Mouse (Mus musculus) liver, embryonic 16.5 days (tissue): ENCODE measurements around the gene Anxa5. TPM values are rescaled to one million over a fixed set of nuclear protein-coding genes. Genes with fewer than 3 reads are reported as not detected.

Experiments
- ATAC-seq: fragments of 200-750 bp; cut with Nextera tagmentation; 2 replicates; pipeline ENCODE4 v1.8.0; 2017; ENCODE audit warnings: low read depth, mild to moderate bottlenecking, moderate number of reproducible peaks, moderate library complexity
- H3K27ac ChIP-seq: fragments of 300-500 bp; sonication (generic); 2 replicates; pipeline ENCODE4 v1.5.1; 2014; ENCODE audit warnings: mild to moderate bottlenecking, low read length
- H3K27me3 ChIP-seq: fragments of 300-500 bp; sonication (generic); 2 replicates; pipeline ENCODE4 v1.6.1; 2014; ENCODE audit warnings: low read depth, low read length, mixed read lengths; ENCODE audit not compliant: control insufficient read depth, insufficient read depth
- H3K36me3 ChIP-seq: fragments of 300-500 bp; sonication (generic); 2 replicates; pipeline ENCODE4 v1.6.1; 2014; ENCODE audit warnings: mild to moderate bottlenecking; ENCODE audit not compliant: control insufficient read depth, insufficient read depth
- H3K4me1 ChIP-seq: fragments of 300-500 bp; sonication (generic); 2 replicates; pipeline ENCODE4 v1.6.1; 2014; ENCODE audit warnings: low read depth, low read length, mixed read lengths; ENCODE audit not compliant: control insufficient read depth
- H3K4me2 ChIP-seq: fragments of 300-500 bp; sonication (generic); 2 replicates; pipeline ENCODE4 v1.6.1; 2014; ENCODE audit warnings: low read depth, low read length, mixed read lengths
- H3K4me3 ChIP-seq: fragments of 300-500 bp; sonication (generic); 2 replicates; pipeline ENCODE4 v1.5.1; 2014; ENCODE audit warnings: low read depth, mild to moderate bottlenecking, low read length
- H3K9ac ChIP-seq: fragments of 300-500 bp; sonication (generic); 2 replicates; pipeline ENCODE4 v1.6.1; 2014; ENCODE audit warnings: low read depth, low read length
- H3K9me3 ChIP-seq: fragments of 300-500 bp; sonication (generic); replicated peaks from 2 replicates; pipeline ENCODE4 v1.6.1; 2016; ENCODE audit warnings: low read length; ENCODE audit not compliant: control insufficient read depth
- WGBS: fragments of 180-500 bp; shearing (Covaris S2); extraction: QIAGEN DNeasy Blood & Tissue Kit; methylation state at CpG from one replicate; pipeline ENCODE4 v1.1.7; 2014; ENCODE audit not compliant: insufficient replicate concordance; 5-methylcytosine and 5-hydroxymethylcytosine counted together
- polyA plus RNA-seq: library from polyadenylated mRNA; unstranded; fragments of >200 nt; fragmentation: Nextera tagmentation; extraction: Ambion mirVana; gene quantifications from 2 replicates; pipeline ENCODE4 v1.2.1, GENCODE M21; 2015

The Anxa5 gene
- polyA plus RNA-seq, 1 experiment from 2014 or later: 80.2 TPM

- H3K4me3 ChIP-seq: no peak overlapping the region
- H3K27me3 ChIP-seq: no peaks in the 10 kb centered on the region
- no peak overlapping the region for H3K27ac ChIP-seq
- H3K9me3 ChIP-seq: no peaks in the 10 kb centered on the region
- ATAC-seq: no peak
- WGBS: 11% methylated on average over 6 of the region's 6 CpGs
- no peak overlapping the region for H3K4me2 ChIP-seq
- no peaks in the 10 kb centered on the region for H3K4me1 ChIP-seq
- H3K9ac ChIP-seq: no peak overlapping the region
- no peaks in the 10 kb centered on the region for H3K36me3 ChIP-seq
Observed at GRCm38 (mm10) chr3:36446918-36447317, 28.8 kb downstream of the Anxa5 start.

DNA sequence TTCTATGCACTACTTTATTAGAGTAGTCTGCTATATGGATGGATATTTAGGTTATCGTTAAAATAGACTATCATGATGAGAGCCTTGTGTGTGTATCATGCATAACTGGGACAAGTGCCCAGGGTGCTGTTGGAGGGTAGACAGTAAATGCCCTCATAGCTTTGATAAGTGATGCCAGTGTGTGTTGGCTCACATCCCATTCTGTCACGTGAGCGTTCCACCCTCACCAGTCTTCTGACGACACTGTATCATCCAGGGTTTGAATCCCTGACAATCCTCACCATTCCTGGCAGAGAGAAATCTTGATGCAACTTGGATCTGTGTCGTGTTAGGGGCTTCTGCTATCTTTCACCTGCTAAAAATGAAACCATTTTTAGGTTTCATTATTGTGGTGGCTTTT is 29.2 kb downstream of the Anxa5 start:
- H3K4me3 ChIP-seq: no peak overlapping the region
- ATAC-seq: no peak
- H3K36me3 ChIP-seq: no peaks in the 10 kb centered on the region
- no peak overlapping the region for H3K9ac ChIP-seq
- 48% methylated on average over 5 of the region's 5 CpGs for WGBS
- H3K4me1 ChIP-seq: no peaks in the 10 kb centered on the region
- no peaks in the 10 kb centered on the region for H3K9me3 ChIP-seq
- H3K4me2 ChIP-seq: no peak overlapping the region
- no peak overlapping the region for H3K27ac ChIP-seq
- H3K27me3 ChIP-seq: no peaks in the 10 kb centered on the region

DNA sequence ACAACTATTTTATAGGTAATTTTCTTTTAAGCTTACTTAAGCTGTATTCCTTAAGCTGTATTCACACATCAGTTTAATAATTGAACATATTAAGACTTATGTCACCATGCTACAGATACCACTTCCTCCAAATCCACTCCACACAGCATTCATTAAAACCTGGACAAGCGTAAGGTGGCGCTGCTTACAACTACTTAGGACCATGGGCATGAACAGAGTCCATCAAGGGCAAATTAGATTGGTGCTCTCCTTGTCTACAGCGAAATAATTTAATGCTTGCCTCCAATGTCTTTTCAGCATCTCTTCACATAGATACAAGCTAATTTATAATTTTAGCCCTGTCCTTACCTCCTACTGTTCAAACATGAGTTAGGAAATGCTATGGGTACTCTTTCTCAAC is 29.7 kb downstream of the Anxa5 start:
- Histone ChIP-seq H3K4me1 (no peaks in the 10 kb centered on the region), H3K27ac (no peak overlapping the region), H3K36me3 (no peaks in the 10 kb centered on the region), H3K9me3 (no peaks in the 10 kb centered on the region), H3K4me3 (no peak overlapping the region), H3K27me3 (no peaks in the 10 kb centered on the region), H3K4me2 (no peak overlapping the region), H3K9ac (no peak overlapping the region)
- no peak for ATAC-seq
- 69% methylated on average over 3 of the region's 3 CpGs for WGBS

DNA sequence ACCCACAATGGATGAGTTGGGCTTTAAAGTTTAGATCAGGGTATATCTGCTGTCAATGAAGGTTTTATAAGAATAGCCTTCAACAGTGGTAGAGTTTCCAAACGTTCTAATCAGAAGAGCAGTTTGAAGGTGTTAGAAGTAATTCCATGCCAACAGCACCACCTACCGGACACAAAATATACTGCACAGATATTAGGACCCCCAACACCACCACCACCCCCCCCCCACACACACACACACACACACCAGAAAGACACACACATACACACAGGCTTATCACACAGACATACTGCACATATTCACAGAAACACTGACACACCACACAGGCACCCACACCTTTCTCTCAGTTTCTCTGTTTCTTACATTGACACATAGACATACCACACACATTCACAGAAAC is 33.3 kb downstream of the Anxa5 start:
- H3K27ac ChIP-seq: no peak overlapping the region
- ATAC-seq: no peak
- no peaks in the 10 kb centered on the region for H3K27me3 ChIP-seq
- 2% methylated on average over 2 of the region's 2 CpGs for WGBS
- no peaks in the 10 kb centered on the region for H3K36me3 ChIP-seq
- no peak overlapping the region for H3K9ac ChIP-seq
- H3K4me3 ChIP-seq: no peak overlapping the region
- no peaks in the 10 kb centered on the region for H3K4me1 ChIP-seq
- H3K9me3 ChIP-seq: no peaks in the 10 kb centered on the region
- no peak overlapping the region for H3K4me2 ChIP-seq

GRCm38 (mm10) chr3:36440280-36440679 is 35.4 kb downstream of the Anxa5 start:
- Histone ChIP-seq H3K4me3 (no peak overlapping the region), H3K4me1 (no peaks in the 10 kb centered on the region), H3K4me2 (no peak overlapping the region), H3K27ac (no peak overlapping the region), H3K9ac (no peak overlapping the region), H3K36me3 (no peaks in the 10 kb centered on the region), H3K27me3 (no peaks in the 10 kb centered on the region), H3K9me3 (no peaks in the 10 kb centered on the region)
- no peak for ATAC-seq
- WGBS: 74% methylated on average over 4 of the region's 4 CpGs

DNA sequence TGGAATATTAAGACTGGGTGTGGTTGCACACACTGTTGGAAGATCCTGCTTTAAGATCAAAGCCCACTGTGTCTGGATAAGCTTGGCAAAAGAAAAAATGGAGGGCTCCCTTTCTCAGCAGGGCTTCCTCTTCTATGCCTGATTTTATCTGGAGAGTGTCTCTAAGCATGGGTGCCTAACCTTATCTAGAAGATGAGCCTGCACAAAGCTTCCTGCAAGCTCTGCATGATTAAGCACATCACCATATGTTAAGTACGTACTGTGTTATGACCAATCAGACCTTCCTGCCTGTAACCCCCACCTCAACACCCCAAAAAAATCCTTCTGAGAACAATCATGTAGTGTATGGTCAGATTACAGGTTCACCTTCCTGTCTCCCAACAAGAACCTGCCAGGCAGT is 45.3 kb downstream of the Anxa5 start:
- Histone ChIP-seq H3K4me2 (no peak overlapping the region), H3K9ac (no peak overlapping the region), H3K27ac (no peak overlapping the region), H3K27me3 (no peaks in the 10 kb centered on the region), H3K4me1 (no peaks in the 10 kb centered on the region), H3K4me3 (no peak overlapping the region), H3K36me3 (no peaks in the 10 kb centered on the region), H3K9me3 (no peaks in the 10 kb centered on the region)
- ATAC-seq: no peak
- 28% methylated on average over 1 of the region's 1 CpGs for WGBS

DNA sequence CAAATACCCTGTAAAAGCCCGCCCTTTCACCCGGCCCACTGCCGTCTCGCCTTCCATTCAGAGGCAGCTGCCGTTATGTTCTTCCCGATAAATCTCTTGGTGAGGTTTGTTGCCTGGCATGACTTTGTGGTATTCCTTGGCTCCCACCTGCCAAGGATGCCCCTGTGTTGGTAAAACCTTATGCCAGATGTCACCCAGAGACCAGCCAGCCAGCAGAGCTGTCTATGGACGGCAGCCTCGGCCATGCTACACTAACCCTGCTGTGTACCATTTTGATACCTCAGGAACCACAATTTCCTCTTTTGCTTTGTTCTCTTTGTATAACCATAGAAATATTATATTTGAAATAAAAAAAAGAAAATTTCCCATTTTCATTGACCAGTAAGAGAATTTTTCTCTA is 48.3 kb downstream of the Anxa5 start:
- 75% methylated on average over 8 of the region's 8 CpGs for WGBS
- Histone ChIP-seq H3K9ac (no peak overlapping the region), H3K4me1 (no peaks in the 10 kb centered on the region), H3K9me3 (no peaks in the 10 kb centered on the region), H3K36me3 (no peaks in the 10 kb centered on the region), H3K27me3 (no peaks in the 10 kb centered on the region), H3K4me3 (no peak overlapping the region), H3K27ac (no peak overlapping the region), H3K4me2 (no peak overlapping the region)
- no peak for ATAC-seq

- Histone ChIP-seq H3K9ac (no peak overlapping the region), H3K36me3 (no peaks in the 10 kb centered on the region), H3K4me2 (no peak overlapping the region), H3K27ac (no peak overlapping the region), H3K27me3 (no peaks in the 10 kb centered on the region), H3K4me3 (no peak overlapping the region), H3K4me1 (no peaks in the 10 kb centered on the region), H3K9me3 (no peaks in the 10 kb centered on the region)
- WGBS: 54% methylated on average over 2 of the region's 2 CpGs
- ATAC-seq: no peak
Observed at GRCm38 (mm10) chr3:36409456-36409855, 66.2 kb downstream of the Anxa5 start.

GRCm38 (mm10) chr3:36406967-36407366 is 68.7 kb downstream of the Anxa5 start:
- 70% methylated on average over 5 of the region's 5 CpGs for WGBS
- Histone ChIP-seq H3K36me3 (no peaks in the 10 kb centered on the region), H3K4me2 (no peak overlapping the region), H3K9ac (no peak overlapping the region), H3K4me1 (no peaks in the 10 kb centered on the region), H3K27me3 (no peaks in the 10 kb centered on the region), H3K27ac (no peak overlapping the region), H3K4me3 (no peak overlapping the region), H3K9me3 (no peaks in the 10 kb centered on the region)
- ATAC-seq: no peak

DNA sequence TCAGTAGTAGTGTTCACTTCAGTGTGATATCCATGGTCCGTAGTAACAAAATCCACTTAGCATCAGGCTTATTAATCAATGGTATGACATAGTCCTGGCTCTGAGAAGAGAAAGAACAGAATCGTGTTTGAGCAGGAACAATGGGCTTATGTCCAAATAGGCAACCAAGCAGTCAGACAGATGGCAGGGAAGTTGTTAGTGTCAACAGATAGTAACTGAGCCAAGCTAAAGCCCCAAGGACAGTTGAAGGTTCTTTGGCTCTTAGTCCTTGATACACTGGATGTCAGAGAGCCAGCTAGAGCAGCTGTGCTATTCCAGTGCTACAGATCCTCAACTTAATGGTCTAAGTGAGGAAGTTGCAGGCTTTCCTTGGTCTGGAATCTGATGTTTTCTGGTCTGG is 69.4 kb downstream of the Anxa5 start:
- Histone ChIP-seq H3K4me2 (no peak overlapping the region), H3K4me3 (no peak overlapping the region), H3K27ac (no peak overlapping the region), H3K4me1 (no peaks in the 10 kb centered on the region), H3K9me3 (no peaks in the 10 kb centered on the region), H3K27me3 (no peaks in the 10 kb centered on the region), H3K9ac (no peak overlapping the region), H3K36me3 (no peaks in the 10 kb centered on the region)
- WGBS: 45% methylated on average over 2 of the region's 2 CpGs
- ATAC-seq: no peak
